Mouse (Mus musculus) forebrain, postnatal 0 days (tissue): ENCODE measurements around the gene Galnt6. TPM values are rescaled to one million over a fixed set of nuclear protein-coding genes. Genes with fewer than 3 reads are reported as not detected.
A peak's percentile ranks its signal among the peaks of the same experiment; 100 is the strongest.

Experiments used
- ATAC-seq: fragments of 200-750 bp; cut with Nextera tagmentation; 2 replicates; pipeline ENCODE4 v1.8.0; 2017; ENCODE audit warnings: mild to moderate bottlenecking, moderate library complexity
- DNase-seq: peaks from one replicate; pipeline ENCODE4 v3.0.0-alpha.2; 2015
- H3K27ac ChIP-seq: fragments of 300-500 bp; sonication (generic); 2 replicates; pipeline ENCODE4 v1.5.1; 2014; ENCODE audit warnings: low read depth, mild to moderate bottlenecking, antibody characterized with exemption, low read length, moderate library complexity, mixed read lengths
- H3K27me3 ChIP-seq: fragments of 300-500 bp; sonication (generic); 2 replicates; pipeline ENCODE4 v1.6.1; 2014; ENCODE audit warnings: mild to moderate bottlenecking, low read length, mixed read lengths; ENCODE audit not compliant: insufficient read depth
- H3K36me3 ChIP-seq: fragments of 300-500 bp; sonication (generic); 2 replicates; pipeline ENCODE4 v1.6.1; 2014; ENCODE audit warnings: mild to moderate bottlenecking, moderate library complexity; ENCODE audit not compliant: insufficient read depth
- H3K4me1 ChIP-seq: fragments of 300-500 bp; sonication (generic); 2 replicates; pipeline ENCODE4 v1.6.1; 2014; ENCODE audit warnings: antibody characterized with exemption; ENCODE audit not compliant: insufficient read depth
- H3K4me2 ChIP-seq: fragments of 300-500 bp; sonication (generic); 2 replicates; pipeline ENCODE4 v1.6.1; 2014; ENCODE audit warnings: low read depth, mild to moderate bottlenecking, moderate library complexity
- H3K4me3 ChIP-seq: fragments of 300-500 bp; sonication (generic); 2 replicates; pipeline ENCODE4 v1.5.1; 2014; ENCODE audit warnings: low read depth, low read length, mixed read lengths
- H3K9ac ChIP-seq: fragments of 300-500 bp; sonication (generic); 2 replicates; pipeline ENCODE4 v1.6.1; 2014; ENCODE audit warnings: mild to moderate bottlenecking
- H3K9me3 ChIP-seq: fragments of 300-500 bp; sonication (generic); 2 replicates; pipeline ENCODE4 v1.6.1; 2016; ENCODE audit warnings: low read length
- CTCF ChIP-seq: sonication (generic); IDR thresholded peaks from 2 replicates; pipeline ENCODE4 v1.5.1; 2016; ENCODE audit warnings: antibody characterized with exemption, control low read depth, low read depth
- WGBS: fragments of 180-500 bp; shearing (Covaris S2); extraction: QIAGEN DNeasy Blood & Tissue Kit; methylation state at CpG from one replicate; pipeline ENCODE4 v1.1.7; 2014; 5-methylcytosine and 5-hydroxymethylcytosine counted together
- polyA plus RNA-seq: library from polyadenylated mRNA; unstranded; fragments of >200 nt; fragmentation: Nextera tagmentation; extraction: Ambion mirVana; gene quantifications from 2 replicates; pipeline ENCODE4 v1.2.1, GENCODE M21; 2015
- total RNA-seq: library from RNA; depleted of rRNA; stranded (reverse); fragments of >200 nt; gene quantifications from 2 replicates; pipeline ENCODE4 v1.2.3, GENCODE M21; 2014

Galnt6 gene
- total and polyA plus RNA-seq, 2 experiments from 2014 or later = 0.47 to 1.5 TPM

- Histone ChIP-seq H3K27me3 (no peaks in the 10 kb centered on the region), H3K4me1 (no peaks in the 10 kb centered on the region), H3K9me3 (no peaks in the 10 kb centered on the region), H3K27ac (no peak within 1 kb of the TSS), H3K4me3 (no peak within 1 kb of the TSS), H3K4me2 (no peak within 1 kb of the TSS), H3K36me3 (no peaks in the 10 kb centered on the region), H3K9ac (no peak within 1 kb of the TSS)
- DNase-seq = no peak
- 92% methylated on average over 20 of the region's 20 CpGs for WGBS
- no peak for ATAC-seq
- TF ChIP-seq CTCF = no peak
These were observed 59.8 kb downstream of the Galnt6 start, which contains the start of gene Bin2 for GRCm38 (mm10) chr15:100669337-100669736. Bin2 (minus strand) TSS chr15:100669553.

- Histone ChIP-seq H3K4me2 (no peak overlapping the region), H3K27ac (no peak overlapping the region), H3K9ac (no peak overlapping the region), H3K9me3 (no peaks in the 10 kb centered on the region), H3K36me3 (no peaks in the 10 kb centered on the region), H3K4me1 (no peaks in the 10 kb centered on the region), H3K27me3 (no peaks in the 10 kb centered on the region), H3K4me3 (no peak overlapping the region)
- 87% methylated on average over 5 of the region's 5 CpGs for WGBS
- DNase-seq = no peak
- no peak for TF ChIP-seq CTCF
- no peak for ATAC-seq
These were observed 61.2 kb downstream of the Galnt6 start for GRCm38 (mm10) chr15:100667871-100668545.

- Histone ChIP-seq H3K4me2 (no peak overlapping the region), H3K4me1 (no peaks in the 10 kb centered on the region), H3K36me3 (no peaks in the 10 kb centered on the region), H3K4me3 (no peak overlapping the region), H3K9ac (no peak overlapping the region), H3K27me3 (no peaks in the 10 kb centered on the region), H3K27ac (no peak overlapping the region), H3K9me3 (no peaks in the 10 kb centered on the region)
- ATAC-seq (no peak), DNase-seq (no peak)
- 70% methylated on average over 6 of the region's 6 CpGs for WGBS
- TF ChIP-seq CTCF = no peak
These were observed 61.8 kb downstream of the Galnt6 start for GRCm38 (mm10) chr15:100667420-100667819.

DNA sequence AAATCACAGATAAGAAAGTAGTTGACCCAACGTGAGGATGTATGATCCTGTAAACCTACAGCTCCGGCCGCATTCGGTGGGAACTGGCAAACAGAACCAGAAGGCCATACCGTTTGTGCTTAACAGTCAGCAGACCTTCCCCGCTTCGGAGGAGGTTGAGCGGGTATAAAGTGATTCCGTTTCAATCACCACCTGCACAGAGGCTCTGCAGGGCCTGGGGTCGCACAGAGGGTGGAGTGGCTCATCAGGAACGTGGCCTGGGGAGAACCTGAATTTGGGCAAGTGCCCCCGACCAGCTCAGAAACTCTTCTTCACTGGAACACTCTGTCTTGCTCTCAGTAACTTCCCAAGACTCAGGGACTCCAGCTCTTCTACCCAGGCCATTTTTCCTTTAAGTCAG is 62.3 kb downstream of the Galnt6 start:
- DNase-seq (no peak), ATAC-seq (no peak)
- no peak overlapping the region for H3K4me2 ChIP-seq
- H3K27ac ChIP-seq = no peak overlapping the region
- H3K9ac ChIP-seq = no peak overlapping the region
- no peaks in the 10 kb centered on the region for H3K36me3 ChIP-seq
- 46% methylated on average over 12 of the region's 12 CpGs for WGBS
- H3K4me1 ChIP-seq = no peaks in the 10 kb centered on the region
- no peak overlapping the region for H3K4me3 ChIP-seq
- H3K27me3 ChIP-seq = no peaks in the 10 kb centered on the region
- no peaks in the 10 kb centered on the region for H3K9me3 ChIP-seq
- TF ChIP-seq CTCF = no peak

DNA sequence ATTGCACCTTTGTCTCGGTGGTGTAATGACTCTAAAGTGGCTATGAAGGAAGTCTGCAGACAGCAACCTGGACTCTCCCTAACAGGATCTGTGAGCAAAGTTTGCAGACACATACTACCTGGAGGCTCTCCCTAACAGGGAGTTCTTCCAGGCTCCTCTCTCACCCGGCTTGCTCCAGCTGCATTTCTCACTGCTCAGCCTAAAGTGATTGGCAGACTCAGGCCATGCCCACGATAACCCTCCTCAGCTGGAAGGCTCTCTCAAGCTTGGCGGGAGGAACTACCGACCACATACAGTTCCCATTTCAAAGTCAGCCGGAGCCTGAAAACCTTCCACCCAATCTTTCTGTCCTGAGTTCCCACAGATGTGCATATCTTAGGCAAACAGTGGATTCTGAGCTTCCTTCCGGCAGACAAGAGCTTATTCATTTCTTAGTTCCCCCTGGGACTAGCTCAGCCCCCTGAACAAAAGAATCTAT is 62.9 kb downstream of the Galnt6 start:
- ATAC-seq (no peak), DNase-seq (no peak)
- WGBS = 12% methylated on average over 7 of the region's 7 CpGs
- Histone ChIP-seq H3K4me1 (no peaks in the 10 kb centered on the region), H3K9ac (no peak overlapping the region), H3K36me3 (no peaks in the 10 kb centered on the region), H3K9me3 (no peaks in the 10 kb centered on the region), H3K4me2 (no peak overlapping the region), H3K4me3 (no peak overlapping the region), H3K27me3 (no peaks in the 10 kb centered on the region), H3K27ac (no peak overlapping the region)
- no peak for TF ChIP-seq CTCF

GRCm38 (mm10) chr15:100665411-100666218 is 63.6 kb downstream of the Galnt6 start:
- no peak overlapping the region for H3K9ac ChIP-seq
- no peaks in the 10 kb centered on the region for H3K4me1 ChIP-seq
- ATAC-seq (no peak), DNase-seq (peak; percentile 34)
- no peak overlapping the region for H3K4me2 ChIP-seq
- H3K36me3 ChIP-seq = no peaks in the 10 kb centered on the region
- no peak for TF ChIP-seq CTCF
- H3K9me3 ChIP-seq = no peaks in the 10 kb centered on the region
- no peaks in the 10 kb centered on the region for H3K27me3 ChIP-seq
- no peak overlapping the region for H3K4me3 ChIP-seq
- WGBS = 36% methylated on average over 9 of the region's 9 CpGs
- no peak overlapping the region for H3K27ac ChIP-seq

- Histone ChIP-seq H3K27ac (no peak overlapping the region), H3K4me1 (no peaks in the 10 kb centered on the region), H3K36me3 (no peaks in the 10 kb centered on the region), H3K4me3 (no peak overlapping the region), H3K4me2 (no peak overlapping the region), H3K27me3 (no peaks in the 10 kb centered on the region), H3K9ac (no peak overlapping the region), H3K9me3 (no peaks in the 10 kb centered on the region)
- no peak for TF ChIP-seq CTCF
- ATAC-seq (no peak), DNase-seq (no peak)
- WGBS = 87% methylated on average over 9 of the region's 9 CpGs
These were observed 64.3 kb downstream of the Galnt6 start for GRCm38 (mm10) chr15:100664813-100665274.
